Mouse (Mus musculus) yolk sac, embryonic 10.5 days (tissue): Measurements from ENCODE around the gene 3110082I17Rik.

ENCODE experiments used
- DNase-seq: peaks from one replicate; pipeline ENCODE4 v3.0.0-alpha.2; 2017; ENCODE audit warnings: low spot score

3110082I17Rik gene

GRCm38 (mm10) chr5:139453031-139453430 is 7.3 kb downstream of the 3110082I17Rik start:
- DNase-seq, result no peak

GRCm38 (mm10) chr5:139449926-139450325 is 10.4 kb downstream of the 3110082I17Rik start:
- no peak for DNase-seq

DNA sequence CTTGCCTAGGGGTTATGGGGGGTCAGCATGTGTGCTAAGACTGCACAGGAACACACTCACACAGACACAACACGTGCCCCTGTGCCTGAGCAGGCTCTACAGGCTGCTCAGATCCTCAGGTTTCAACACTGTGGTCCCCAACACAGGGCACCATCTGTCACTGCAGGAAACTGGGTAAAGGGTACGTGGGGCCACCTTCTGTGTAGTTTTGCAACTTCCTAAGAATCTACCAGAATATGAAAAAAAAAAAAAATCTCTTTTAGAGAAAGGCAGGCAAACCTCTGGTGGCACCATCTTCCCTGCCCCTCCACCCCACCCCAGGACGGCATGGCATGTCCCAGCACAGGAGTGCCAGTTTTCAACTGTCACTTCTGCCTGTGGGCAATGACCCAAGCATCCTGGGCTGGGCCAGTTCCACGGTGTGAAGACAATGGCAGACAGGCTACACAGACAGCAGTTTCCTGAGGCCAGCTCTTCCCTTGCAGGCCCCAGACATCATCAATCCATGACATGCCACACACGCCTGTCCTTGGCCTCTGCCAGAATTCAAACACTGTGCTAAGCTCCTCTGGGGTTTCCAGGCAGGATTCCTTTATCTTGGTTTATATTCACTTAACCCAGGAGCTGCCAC is 11.1 kb downstream of the 3110082I17Rik start:
- no peak for DNase-seq

DNA sequence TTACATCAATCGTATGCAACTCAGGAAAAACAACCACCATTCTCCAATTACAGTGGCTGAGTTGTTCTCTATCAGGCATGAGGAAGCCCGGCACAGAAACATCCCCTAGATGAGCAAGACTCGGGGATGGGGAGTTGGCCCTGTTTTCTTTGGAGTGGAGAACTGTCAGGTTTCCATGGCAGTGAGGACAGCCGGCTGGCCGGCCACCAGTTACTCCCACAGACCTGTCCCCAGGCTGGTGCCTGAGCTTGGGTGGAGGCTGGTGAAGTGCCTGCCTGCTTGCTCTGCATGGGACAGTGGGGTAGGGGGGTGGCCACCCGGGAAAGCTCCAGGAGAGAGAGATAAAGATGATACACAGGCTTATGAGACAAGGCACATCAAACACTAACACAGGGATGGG is 12.3 kb downstream of the 3110082I17Rik start:
- no peak for DNase-seq

DNA sequence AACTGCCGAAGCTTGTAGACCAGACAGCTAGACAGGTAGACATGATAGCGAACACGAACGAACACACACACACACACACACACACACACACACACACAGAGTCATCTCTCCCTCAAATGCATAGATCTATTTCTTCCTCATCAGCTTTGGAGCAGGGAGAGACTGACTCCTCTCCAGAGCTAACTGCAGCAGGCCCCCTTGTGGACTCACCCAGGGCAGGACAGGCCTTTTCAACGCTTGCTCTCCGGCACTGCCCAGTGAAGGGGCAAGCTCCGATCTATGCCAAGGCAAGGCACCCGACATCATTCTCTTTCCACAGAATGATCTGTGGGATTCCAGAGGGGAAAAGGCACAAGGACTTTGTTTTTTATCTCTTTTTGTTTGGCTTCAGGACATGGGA is 15.1 kb downstream of the 3110082I17Rik start:
- DNase-seq, result no peak

DNA sequence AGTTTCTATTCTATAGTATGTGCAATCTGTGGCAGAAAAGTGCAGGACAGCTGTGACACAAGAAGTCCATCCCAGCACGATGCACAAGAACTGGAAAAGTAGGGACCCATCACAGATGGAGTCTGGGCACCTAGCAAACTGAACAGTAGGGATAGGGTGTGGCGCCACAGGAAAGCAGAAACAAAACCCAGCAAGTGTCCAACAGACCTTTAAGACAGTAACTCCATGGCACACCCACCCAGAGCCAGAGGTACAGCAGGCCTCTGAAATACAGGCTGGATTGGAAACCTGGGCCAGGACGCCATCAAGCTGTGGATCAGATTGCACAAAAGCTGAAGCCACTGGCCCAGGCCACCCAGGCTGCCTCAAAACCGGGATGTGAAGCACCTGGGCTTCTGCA is 17.4 kb downstream of the 3110082I17Rik start:
- no peak for DNase-seq

GRCm38 (mm10) chr5:139442428-139442827 is 17.9 kb downstream of the 3110082I17Rik start:
- DNase-seq, result no peak

GRCm38 (mm10) chr5:139441726-139442018 is 18.7 kb downstream of the 3110082I17Rik start:
- DNase-seq, result no peak

DNA sequence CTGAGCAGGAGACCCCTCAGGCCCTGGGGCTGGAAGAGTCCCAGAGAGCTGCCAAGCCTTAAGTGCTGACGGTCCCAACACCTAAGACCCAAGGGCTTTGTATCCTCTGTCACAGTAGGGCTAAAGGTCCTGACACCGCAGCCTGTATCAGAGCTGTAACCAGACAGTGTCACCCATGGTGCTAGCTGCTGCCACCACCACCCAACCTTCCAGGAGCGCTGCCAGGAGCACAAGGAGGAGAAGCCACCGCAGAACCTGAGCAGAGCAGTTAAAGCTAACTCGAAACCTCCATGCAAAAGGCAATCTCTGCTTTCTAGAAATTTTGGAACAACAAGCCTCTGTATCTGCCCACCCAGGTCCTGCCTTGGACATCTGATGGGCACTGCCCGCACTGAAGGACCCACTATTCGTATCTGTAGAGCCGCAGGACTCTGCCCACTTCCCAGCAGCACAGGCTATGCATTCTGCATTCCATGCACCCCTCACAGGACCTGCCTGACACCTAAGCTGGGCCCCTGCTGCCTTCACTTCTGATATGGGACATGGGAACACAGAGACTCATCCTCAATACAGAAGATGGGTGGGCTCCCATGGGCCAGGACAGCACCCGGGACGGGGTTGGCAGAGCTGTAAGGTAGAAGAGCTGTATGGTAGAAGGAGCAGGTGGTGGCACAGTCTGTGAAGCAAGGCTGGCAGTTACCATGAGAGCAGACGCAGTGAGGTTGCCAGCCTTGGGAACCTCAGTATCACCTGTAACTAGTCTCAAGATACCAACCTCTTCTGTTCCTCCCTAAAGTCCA is 19.2 kb downstream of the 3110082I17Rik start:
- no peak for DNase-seq

DNA sequence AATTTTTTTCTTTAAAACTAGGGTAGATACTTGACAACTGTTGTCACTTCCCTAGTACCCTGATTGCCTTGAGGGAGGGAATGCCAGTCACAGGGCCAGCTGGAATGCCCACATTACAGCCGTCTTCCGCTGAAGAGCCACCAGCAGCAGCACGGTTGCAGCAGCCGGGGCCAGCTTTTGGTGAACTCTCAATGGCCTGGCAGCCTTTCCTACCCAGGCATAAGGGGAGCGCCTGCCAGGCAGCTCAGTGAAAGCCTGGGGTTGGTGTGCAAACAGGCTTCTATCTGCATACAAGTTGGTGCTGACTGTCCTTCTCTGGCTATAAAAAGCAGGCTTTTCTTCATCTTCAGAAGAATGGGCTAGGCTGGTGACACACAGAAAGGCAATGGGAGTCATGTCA is 19.9 kb downstream of the 3110082I17Rik start:
- no peak for DNase-seq

GRCm38 (mm10) chr5:139438440-139438839 is 21.9 kb downstream of the 3110082I17Rik start:
- no peak for DNase-seq

DNA sequence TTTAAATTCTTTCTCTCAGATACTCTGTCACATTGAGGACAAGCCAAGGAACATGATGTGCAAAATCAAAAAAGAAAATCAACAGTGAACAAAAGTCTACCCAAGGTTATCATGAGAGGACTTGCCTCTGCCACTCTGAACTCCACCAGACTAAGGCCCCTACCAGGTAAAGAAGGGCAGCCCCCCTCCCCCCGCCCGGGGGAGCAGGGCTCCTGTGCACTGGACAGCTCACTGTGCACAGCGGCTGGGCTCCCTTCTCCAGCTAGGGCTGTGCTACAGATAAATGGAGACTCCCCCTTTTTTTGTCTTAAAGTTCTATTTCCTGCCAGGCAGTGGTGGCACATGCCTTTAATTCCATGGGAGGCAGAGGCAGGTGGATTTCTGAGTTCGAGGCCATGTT is 22.6 kb downstream of the 3110082I17Rik start:
- DNase-seq, result no peak

GRCm38 (mm10) chr5:139434940-139435339 is 25.4 kb downstream of the 3110082I17Rik start:
- DNase-seq, result no peak

DNA sequence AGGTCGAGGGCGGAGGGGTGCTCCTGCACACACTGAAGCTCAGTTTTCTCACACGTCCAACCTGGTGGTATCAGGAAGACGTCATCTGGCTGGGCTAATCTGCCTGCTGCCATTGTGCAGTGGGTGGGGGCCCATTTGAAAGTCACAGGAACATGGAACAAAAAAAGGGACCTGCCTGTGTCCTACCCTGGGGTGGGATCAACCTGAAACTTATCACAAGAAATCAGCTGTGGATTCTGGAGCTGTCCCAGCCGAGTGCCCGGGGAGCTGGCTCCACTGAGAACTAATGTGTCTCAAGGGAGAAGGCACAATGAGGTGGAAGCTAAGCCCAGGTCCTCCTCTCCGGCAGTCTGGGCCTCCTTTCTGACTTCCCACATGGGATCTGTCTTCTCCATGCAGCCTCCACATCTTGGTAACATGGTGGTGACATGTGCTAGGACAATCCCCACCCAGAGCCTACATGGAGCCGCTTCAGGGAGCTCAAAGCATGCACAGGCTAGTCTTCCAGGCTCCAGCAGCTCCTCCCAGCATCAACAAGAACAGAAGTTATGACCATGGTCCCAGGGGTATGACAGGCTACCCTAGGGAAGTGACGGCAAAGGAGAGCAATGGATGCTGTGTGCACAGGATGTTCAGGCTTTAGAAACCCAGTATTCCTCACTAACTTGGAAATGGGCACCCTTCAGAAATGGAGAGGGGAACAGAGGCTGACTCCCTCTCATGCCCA is 26.3 kb downstream of the 3110082I17Rik start:
- no peak for DNase-seq

DNA sequence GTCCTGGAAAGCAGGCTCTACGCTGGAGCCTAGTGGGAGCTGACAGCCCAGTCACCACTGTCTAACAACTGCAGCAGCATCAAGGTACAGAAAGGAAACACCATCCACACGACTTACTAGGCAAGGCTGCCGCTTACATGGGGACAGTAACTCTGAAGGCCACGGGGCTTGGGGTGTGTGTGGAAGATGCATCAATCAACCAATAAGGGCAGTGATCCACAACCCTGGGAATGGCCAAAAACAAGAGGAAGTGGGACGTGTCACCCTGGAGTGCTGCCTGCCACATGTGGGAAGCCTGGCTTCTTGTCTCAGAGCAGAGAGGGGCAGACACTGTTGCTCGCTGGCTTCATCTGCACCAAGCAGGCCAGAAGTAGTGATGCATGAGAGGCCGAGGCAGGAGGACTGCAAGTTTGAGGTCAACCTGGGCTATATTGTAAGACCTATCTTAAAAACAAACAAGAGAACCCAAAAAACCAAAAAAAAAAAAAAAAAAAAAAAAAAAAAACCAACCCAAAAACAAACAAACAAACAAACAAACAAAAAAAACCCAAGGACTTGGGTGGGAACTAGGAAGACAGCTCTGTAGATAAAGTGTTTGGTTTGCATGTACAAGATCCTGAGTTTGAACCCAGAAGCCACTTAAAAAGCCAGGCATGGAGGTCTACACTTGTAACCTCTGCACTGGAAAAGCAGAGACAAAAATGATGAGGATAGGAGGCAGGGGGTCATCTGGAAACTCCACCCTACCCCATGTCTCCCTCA is 27.4 kb downstream of the 3110082I17Rik start:
- DNase-seq, result no peak

DNA sequence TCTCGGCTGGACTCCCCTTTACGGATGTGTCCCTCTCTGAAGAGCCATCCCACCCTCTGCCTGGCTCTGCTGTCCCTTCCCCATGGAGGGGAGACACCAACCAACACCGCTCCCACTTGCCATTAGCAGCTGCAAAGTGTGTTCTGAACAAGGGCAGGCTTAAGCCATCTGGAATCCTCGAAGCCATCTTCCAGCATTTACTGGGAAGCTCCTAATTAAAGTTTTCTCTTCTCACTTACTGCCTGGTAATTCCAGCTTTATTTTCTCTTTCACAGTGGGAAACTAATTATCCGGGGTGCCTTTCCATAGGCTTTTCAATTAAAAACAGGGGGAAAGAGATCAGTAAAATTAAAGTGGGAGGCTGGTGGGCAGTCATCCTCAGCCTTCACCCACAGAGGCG is 28.0 kb downstream of the 3110082I17Rik start:
- no peak for DNase-seq

- DNase-seq, result no peak
These were observed 30.4 kb downstream of the 3110082I17Rik start for GRCm38 (mm10) chr5:139429818-139430341.

GRCm38 (mm10) chr5:139427989-139428388 is 32.3 kb downstream of the 3110082I17Rik start:
- no peak for DNase-seq

GRCm38 (mm10) chr5:139427001-139427400 is 33.3 kb downstream of the 3110082I17Rik start:
- DNase-seq, result no peak

GRCm38 (mm10) chr5:139425198-139425597 is 35.1 kb downstream of the 3110082I17Rik start:
- no peak for DNase-seq

GRCm38 (mm10) chr5:139423026-139423865 is 37.1 kb downstream of the 3110082I17Rik start, which contains the start of gene Gper1:
Gene Gper1, plus strand, starts transcription at chr5:139423151.
- no peak for DNase-seq
